Mouse (Mus musculus) lung, postnatal 36 days (tissue): ENCODE data around the gene Tjp2.
"Not testable (repeated sequence)": the region's sequence is repeated elsewhere in the genome, so short reads cannot be mapped to it uniquely, and the experiment has no call there.

Experiments used
- DNase-seq: peaks from one replicate; pipeline ENCODE4 v3.0.0; 2022; ENCODE audit warnings: mixed read lengths

Tjp2 gene

GRCm38 (mm10) chr19:24224500-24225304 is at the start of gene Tjp2:
Gene Tjp2 (minus strand): TSS chr19:24225030.
- DNase-seq: peak; percentile 91

- no peak for DNase-seq
These were observed 49.5 kb upstream of the Tjp2 start for GRCm38 (mm10) chr19:24274281-24274680.

GRCm38 (mm10) chr19:24271746-24272426 is 47.1 kb upstream of the Tjp2 start:
- peak; percentile 79 for DNase-seq

GRCm38 (mm10) chr19:24271326-24271725 is 46.5 kb upstream of the Tjp2 start:
- DNase-seq: peak; percentile 60

GRCm38 (mm10) chr19:24268531-24268930 is 43.7 kb upstream of the Tjp2 start:
- no peak for DNase-seq

- DNase-seq: no peak
These were observed 41.4 kb upstream of the Tjp2 start for GRCm38 (mm10) chr19:24266046-24266830.

- DNase-seq: peak; percentile 95
These were observed 40.2 kb upstream of the Tjp2 start for GRCm38 (mm10) chr19:24264991-24265390.

GRCm38 (mm10) chr19:24262736-24263135 is 37.9 kb upstream of the Tjp2 start:
- no peak for DNase-seq

- DNase-seq: peak; percentile 57
These were observed 34.8 kb upstream of the Tjp2 start for GRCm38 (mm10) chr19:24259390-24260351.

- peak; percentile 80 for DNase-seq
These were observed 33.5 kb upstream of the Tjp2 start for GRCm38 (mm10) chr19:24258368-24258767.

- DNase-seq: no peak
These were observed 33.1 kb upstream of the Tjp2 start for GRCm38 (mm10) chr19:24257962-24258361.

GRCm38 (mm10) chr19:24253657-24254260 is 28.9 kb upstream of the Tjp2 start:
- peak; percentile 20 for DNase-seq

GRCm38 (mm10) chr19:24251869-24252268 is 27.0 kb upstream of the Tjp2 start:
- peak; percentile 53 for DNase-seq

- no peak for DNase-seq
These were observed 18.5 kb upstream of the Tjp2 start for GRCm38 (mm10) chr19:24243340-24243739.

GRCm38 (mm10) chr19:24241799-24242546 is 17.1 kb upstream of the Tjp2 start:
- no peak for DNase-seq

GRCm38 (mm10) chr19:24241271-24241670 is 16.4 kb upstream of the Tjp2 start:
- DNase-seq: no peak

GRCm38 (mm10) chr19:24238011-24238410 is 13.2 kb upstream of the Tjp2 start:
- no peak for DNase-seq

- DNase-seq: not testable (repeated sequence)
These were observed 7.5 kb upstream of the Tjp2 start for GRCm38 (mm10) chr19:24232356-24232755.

GRCm38 (mm10) chr19:24225305-24225696 is 471 bp upstream of the Tjp2 start:
- peak; percentile 90 for DNase-seq

- peak; percentile 51 for DNase-seq
These were observed 979 bp downstream of the Tjp2 start for GRCm38 (mm10) chr19:24223851-24224251.

GRCm38 (mm10) chr19:24221455-24221854 is 3.4 kb downstream of the Tjp2 start:
- DNase-seq: peak; percentile 27
